Mouse (Mus musculus) lung, postnatal 0 days (tissue): Measurements from ENCODE around the gene Cdc42.

Experiments
- CTCF ChIP-seq: IDR thresholded peaks from 2 replicates; pipeline ENCODE4 v1.5.1; 2016; ENCODE audit warnings: antibody characterized with exemption, mild to moderate bottlenecking
- EP300 ChIP-seq: IDR thresholded peaks from 2 replicates; pipeline ENCODE4 v1.6.1; 2016; ENCODE audit warnings: antibody characterized with exemption, mild to moderate bottlenecking, control low read depth

DNA sequence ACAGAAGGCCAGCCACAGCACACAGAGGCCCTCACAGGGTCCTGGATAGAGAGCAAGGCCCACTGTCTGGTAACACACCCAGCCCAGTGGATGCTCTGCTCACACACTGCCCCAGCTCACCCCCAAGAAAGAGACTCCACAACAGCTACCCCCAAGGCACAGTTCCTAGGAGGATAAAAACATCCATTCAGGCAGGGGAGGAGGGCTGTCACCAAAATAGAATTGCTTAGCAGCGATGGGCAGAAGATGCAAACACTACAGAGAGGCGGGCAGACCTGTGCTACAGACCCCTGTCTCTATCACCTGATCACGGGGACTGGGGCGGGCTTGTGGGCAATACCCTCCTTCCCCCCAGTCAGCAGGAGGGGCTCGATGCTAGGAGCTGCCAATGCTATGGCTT lies 63.0 kb downstream of the Cdc42 start:
- TF ChIP-seq CTCF, result no peak
- TF ChIP-seq EP300, result no peak
